Mouse (Mus musculus): ENCODE measurements around the gene Igfn1. TPM values are rescaled to one million over a fixed set of nuclear protein-coding genes. Genes with fewer than 3 reads are reported as not detected.

The Igfn1 gene
- polyA plus RNA-seq, 1 experiment from 2014 or later, result not detected

GRCm38 (mm10) chr1:135918644-135919407 is 87.3 kb downstream of the Igfn1 start, which contains the start of gene Pkp1:
Pkp1 (minus strand) TSS chr1:135919207.
- no peaks in the 10 kb centered on the region for H3K9me3 ChIP-seq
- peak within 1 kb of the TSS; percentile 57 for H3K4me2 ChIP-seq (replicated peaks)
- peaks cover 4% of the 10 kb centered on the region for H3K4me1 ChIP-seq (replicated peaks)
- H3K27ac ChIP-seq, result no peak within 1 kb of the TSS
- peak within 1 kb of the TSS; percentile 29 for H3K4me3 ChIP-seq (replicated peaks)
- H3K9ac ChIP-seq, result no peak within 1 kb of the TSS
- peaks cover 72% of the 10 kb centered on the region for H3K27me3 ChIP-seq (replicated peaks)
- no peaks in the 10 kb centered on the region for H3K36me3 ChIP-seq
- ATAC-seq, result peak; percentile 41; the same call in 1 of the 2 replicates
- under 1% methylated on average over 58 of the region's 67 CpGs for WGBS

- WGBS, result 22% methylated on average over 5 of the region's 5 CpGs
Measured at GRCm38 (mm10) chr1:135917206-135917605, 88.9 kb downstream of the Igfn1 start.

GRCm38 (mm10) chr1:135916486-135917058 is 89.6 kb downstream of the Igfn1 start:
- 31% methylated on average over 5 of the region's 5 CpGs for WGBS
- Histone ChIP-seq H3K27me3 (replicated peaks) (peaks cover 57% of the 10 kb centered on the region), H3K4me1 (replicated peaks) (peaks cover 4% of the 10 kb centered on the region), H3K4me2 (replicated peaks) (no peak overlapping the region), H3K27ac (no peak overlapping the region), H3K4me3 (replicated peaks) (no peak overlapping the region), H3K9ac (no peak overlapping the region), H3K36me3 (no peaks in the 10 kb centered on the region), H3K9me3 (no peaks in the 10 kb centered on the region)
- ATAC-seq, result no peak

More at GRCm38 (mm10) chr1:135917206-135917605, 88.9 kb downstream of the Igfn1 start:
- H3K4me1 ChIP-seq (replicated peaks), result peaks cover 4% of the 10 kb centered on the region
- no peak overlapping the region for H3K9ac ChIP-seq
- peaks cover 63% of the 10 kb centered on the region for H3K27me3 ChIP-seq (replicated peaks)
- no peak for ATAC-seq
- H3K27ac ChIP-seq, result no peak overlapping the region
- no peaks in the 10 kb centered on the region for H3K36me3 ChIP-seq
- H3K4me3 ChIP-seq (replicated peaks), result no peak overlapping the region
- H3K4me2 ChIP-seq (replicated peaks), result no peak overlapping the region
- no peaks in the 10 kb centered on the region for H3K9me3 ChIP-seq

GRCm38 (mm10) chr1:135913657-135914056 is 92.5 kb downstream of the Igfn1 start:
- Histone ChIP-seq H3K36me3 (no peaks in the 10 kb centered on the region), H3K27ac (no peak overlapping the region), H3K27me3 (replicated peaks) (peaks cover 35% of the 10 kb centered on the region), H3K4me3 (replicated peaks) (no peak overlapping the region), H3K4me1 (replicated peaks) (no peaks in the 10 kb centered on the region; the same call in 1 of the 2 replicates), H3K9ac (no peak overlapping the region), H3K4me2 (replicated peaks) (no peak overlapping the region), H3K9me3 (no peaks in the 10 kb centered on the region)
- WGBS, result 66% methylated on average over 4 of the region's 4 CpGs
- ATAC-seq, result no peak

- H3K9me3 ChIP-seq, result no peaks in the 10 kb centered on the region
- H3K4me1 ChIP-seq (replicated peaks), result no peaks in the 10 kb centered on the region
- no peak overlapping the region for H3K4me2 ChIP-seq (replicated peaks)
- H3K4me3 ChIP-seq (replicated peaks), result no peak overlapping the region
- H3K9ac ChIP-seq, result no peak overlapping the region
- no peaks in the 10 kb centered on the region for H3K36me3 ChIP-seq
- WGBS, result 24% methylated on average over 6 of the region's 6 CpGs
- H3K27ac ChIP-seq, result no peak overlapping the region
- ATAC-seq, result no peak
- H3K27me3 ChIP-seq (replicated peaks), result peaks cover 3% of the 10 kb centered on the region; the same call in 1 of the 2 replicates
Measured at GRCm38 (mm10) chr1:135909381-135909780, 96.8 kb downstream of the Igfn1 start.

- H3K9ac ChIP-seq, result no peak overlapping the region
- H3K4me1 ChIP-seq (replicated peaks), result no peaks in the 10 kb centered on the region
- no peak overlapping the region for H3K27ac ChIP-seq
- no peak overlapping the region for H3K4me3 ChIP-seq (replicated peaks)
- 0 out of 2 replicates have a peak, but pooled peaks cover 3% of the 10 kb centered on the region for H3K27me3 ChIP-seq (replicated peaks)
- H3K9me3 ChIP-seq, result no peaks in the 10 kb centered on the region
- WGBS, result 57% methylated on average over 11 of the region's 11 CpGs
- H3K4me2 ChIP-seq (replicated peaks), result no peak overlapping the region
- no peak for ATAC-seq
- no peaks in the 10 kb centered on the region for H3K36me3 ChIP-seq
Measured at GRCm38 (mm10) chr1:135906736-135907135, 99.4 kb downstream of the Igfn1 start.

Other genes with a start within 250 kb of the Igfn1 start
- 44.5 and 44.6 TPM in 2 replicates for gene Phlda3, start 240.2 kb downstream of the Igfn1 start, polyA plus RNA-seq (2015; fragmentation: Nextera tagmentation; extraction: Ambion mirVana)
- gene Tnni1, start 226.9 kb downstream of the Igfn1 start, polyA plus RNA-seq (2015; fragmentation: Nextera tagmentation; extraction: Ambion mirVana), result 5.4 and 8.3 TPM in 2 replicates
- gene Lad1, start 187.7 kb downstream of the Igfn1 start, polyA plus RNA-seq (2015; fragmentation: Nextera tagmentation; extraction: Ambion mirVana), result 179 and 196 TPM in 2 replicates
- 16.4 and 17.4 TPM in 2 replicates for gene Tnnt2, start 170.0 kb downstream of the Igfn1 start, polyA plus RNA-seq (2015; fragmentation: Nextera tagmentation; extraction: Ambion mirVana)
- gene Pkp1, start 87.1 kb downstream of the Igfn1 start, polyA plus RNA-seq (2015; fragmentation: Nextera tagmentation; extraction: Ambion mirVana), result 0.08 and 0.15 TPM in 2 replicates
- 142 and 148 TPM in 2 replicates for gene Tmem9, start 1.8 kb upstream of the Igfn1 start, polyA plus RNA-seq (2015; fragmentation: Nextera tagmentation; extraction: Ambion mirVana)
- gene Ascl5, start 44.5 kb upstream of the Igfn1 start, polyA plus RNA-seq (2015; fragmentation: Nextera tagmentation; extraction: Ambion mirVana), result not detected in 2 replicates
- 0.15 TPM in 1 of 2 replicates, not detected in the other for gene Cacna1s, start 46.4 kb upstream of the Igfn1 start, polyA plus RNA-seq (2015; fragmentation: Nextera tagmentation; extraction: Ambion mirVana)
- gene Kif21b, start 125.0 kb upstream of the Igfn1 start, polyA plus RNA-seq (2015; fragmentation: Nextera tagmentation; extraction: Ambion mirVana), result 4.1 and 5.9 TPM in 2 replicates
- gene Mroh3, start 206.5 kb upstream of the Igfn1 start, polyA plus RNA-seq (2015; fragmentation: Nextera tagmentation; extraction: Ambion mirVana), result 0.10 and 0.63 TPM in 2 replicates
- gene Inava, start 227.9 kb upstream of the Igfn1 start, polyA plus RNA-seq (2015; fragmentation: Nextera tagmentation; extraction: Ambion mirVana), result 29.2 and 30.0 TPM in 2 replicates

Measured in intestine, embryonic 15.5 days (tissue).